Mouse (Mus musculus) layer of hippocampus, adult 2 months (tissue): ENCODE results near the gene Dop1a. TPM values are rescaled to one million over a fixed set of nuclear protein-coding genes. Genes with fewer than 3 reads are reported as not detected.
A peak's percentile ranks its signal among the peaks of the same experiment; 100 is the strongest.

Experiments used
- DNase-seq, 2 experiments: peaks; one replicate each; pipeline ENCODE4 v3.0.0; 2022; ENCODE audit warnings: low spot score in 2 of 2
- H3K27ac ChIP-seq: fragments of 200-600 bp; 2 replicates; pipeline ENCODE4 v1.8.1; 2022
- H3K4me3 ChIP-seq: fragments of 200-600 bp; 2 replicates; pipeline ENCODE4 v1.8.1; 2022; ENCODE audit warnings: mild to moderate bottlenecking
- CTCF ChIP-seq: fragments of 200-600 bp; conservative IDR thresholded peaks from 2 replicates; pipeline ENCODE4 v1.8.1; 2022; ENCODE audit warnings: antibody characterized with exemption, mild to moderate bottlenecking, moderate library complexity
- long read RNA-seq, 2 experiments: library from polyadenylated mRNA; stranded (forward); transcript quantifications; one replicate each; pipeline ENCODE4 v2.0.0; 2021; ENCODE audit warnings: borderline mapping rate in 2 of 2
- total RNA-seq, 2 experiments: library from RNA; stranded (reverse); gene quantifications; 2 replicates each; pipeline ENCODE4 v1.2.3; 2021

Gene Dop1a
- 10 to 100 TPM; 60.3 to 63.1 TPM for total RNA-seq
- long read RNA-seq, experiment 1, partial matches to known transcripts, result 4 of 10 reads
- long read RNA-seq, experiment 1, other reads (novel, unspliced or antisense), result 6 of 10 reads
- long read RNA-seq, experiment 2, partial matches to known transcripts, result 2 of 10 reads
- long read RNA-seq, experiment 2, other reads (novel, unspliced or antisense), result 6 of 10 reads

GRCm38 (mm10) chr9:86466990-86467870 is at the start of gene Dop1a:
Gene Dop1a, plus strand, starts transcription at chr9:86467154.
- TF ChIP-seq CTCF, result peak; percentile 94
- peak within 1 kb of the TSS; percentile 82 for H3K4me3 ChIP-seq
- H3K27ac ChIP-seq, result peak within 1 kb of the TSS; percentile 97
- DNase-seq, result peak; percentile 86 to 94

GRCm38 (mm10) chr9:86417971-86418370 is 49.0 kb upstream of the Dop1a start:
- H3K27ac ChIP-seq, result no peak overlapping the region
- no peak for TF ChIP-seq CTCF
- H3K4me3 ChIP-seq, result no peak overlapping the region
- DNase-seq, result no peak

- DNase-seq, result peak in 1 of 2 experiments; percentile 11
- no peak overlapping the region for H3K4me3 ChIP-seq
- H3K27ac ChIP-seq, result no peak overlapping the region
- TF ChIP-seq CTCF, result no peak
Observed at GRCm38 (mm10) chr9:86419366-86419765, 47.6 kb upstream of the Dop1a start.

- no peak overlapping the region for H3K4me3 ChIP-seq
- no peak for TF ChIP-seq CTCF
- no peak for DNase-seq
- no peak overlapping the region for H3K27ac ChIP-seq
Observed at GRCm38 (mm10) chr9:86423331-86423730, 43.6 kb upstream of the Dop1a start.

- no peak for DNase-seq
- Histone ChIP-seq H3K27ac (no peak overlapping the region), H3K4me3 (no peak overlapping the region)
- TF ChIP-seq CTCF, result no peak
Observed at GRCm38 (mm10) chr9:86435510-86435909, 31.4 kb upstream of the Dop1a start.

- DNase-seq, result no peak
- no peak for TF ChIP-seq CTCF
- no peak overlapping the region for H3K27ac ChIP-seq
- H3K4me3 ChIP-seq, result no peak overlapping the region
Observed at GRCm38 (mm10) chr9:86436608-86437007, 30.3 kb upstream of the Dop1a start.

- TF ChIP-seq CTCF, result no peak
- Histone ChIP-seq H3K4me3 (no peak overlapping the region), H3K27ac (no peak overlapping the region)
- no peak for DNase-seq
Observed at GRCm38 (mm10) chr9:86438337-86439009, 28.5 kb upstream of the Dop1a start.

GRCm38 (mm10) chr9:86442248-86442647 is 24.7 kb upstream of the Dop1a start:
- no peak for TF ChIP-seq CTCF
- Histone ChIP-seq H3K27ac (no peak overlapping the region), H3K4me3 (no peak overlapping the region)
- no peak for DNase-seq

GRCm38 (mm10) chr9:86446847-86447246 is 20.1 kb upstream of the Dop1a start:
- TF ChIP-seq CTCF, result no peak
- Histone ChIP-seq H3K4me3 (no peak overlapping the region), H3K27ac (no peak overlapping the region)
- no peak for DNase-seq

- Histone ChIP-seq H3K4me3 (no peak overlapping the region), H3K27ac (no peak overlapping the region)
- no peak for TF ChIP-seq CTCF
- DNase-seq, result no peak
Observed at GRCm38 (mm10) chr9:86447431-86447830, 19.5 kb upstream of the Dop1a start.

- H3K4me3 ChIP-seq, result peak overlapping the region; percentile 15; the same call in 1 of the 2 replicates
- peak; percentile 99 for TF ChIP-seq CTCF
- H3K27ac ChIP-seq, result no peak overlapping the region
- DNase-seq, result peak; percentile 65 to 88
Observed at GRCm38 (mm10) chr9:86449581-86449980, 17.4 kb upstream of the Dop1a start.

GRCm38 (mm10) chr9:86451094-86451493 is 15.9 kb upstream of the Dop1a start:
- no peak overlapping the region for H3K27ac ChIP-seq
- DNase-seq, result peak; percentile 38 to 40
- H3K4me3 ChIP-seq, result peak overlapping the region; percentile 43; the same call in 1 of the 2 replicates
- TF ChIP-seq CTCF, result no peak

GRCm38 (mm10) chr9:86451617-86452016 is 15.3 kb upstream of the Dop1a start:
- H3K4me3 ChIP-seq, result peak overlapping the region; percentile 43
- peak; percentile 94 for TF ChIP-seq CTCF
- H3K27ac ChIP-seq, result no peak overlapping the region
- peak; percentile 52 to 62 for DNase-seq
